ENCODE assay signal across 15 mouse cellular contexts in genomic region chr11:62013449-62013848, GRCm38 (mm10).
"Had no signal": no experiment of that assay in that cellular context is flagged by ENCODE, and none has a peak within 500 bp of the region (broad histone marks: within the 10 kb centered on the region; RNA-seq: fewer than 3 reads in every experiment).

No protein-coding gene starts in this region.

- H3K27me3 ChIP-seq: intestine, embryonic 15.5 days; liver, embryonic 15.5 days; neural tube, embryonic 13.5 days had no signal

- H3K27ac ChIP-seq: intestine, embryonic 15.5 days; limb, embryonic 12.5 days; liver, embryonic 15.5 days; macrophage; midbrain, embryonic 10.5 days; neural tube, embryonic 13.5 days had no signal

- H3K9ac ChIP-seq: intestine, embryonic 15.5 days; limb, embryonic 12.5 days; liver, embryonic 15.5 days; neural tube, embryonic 13.5 days had no signal

- H3K4me1 ChIP-seq: limb, embryonic 12.5 days; neural tube, embryonic 13.5 days had no signal

- H3K4me3 ChIP-seq: intestine, embryonic 15.5 days; limb, embryonic 12.5 days; liver, embryonic 15.5 days; midbrain, embryonic 10.5 days; neural tube, embryonic 13.5 days had no signal

- H3K4me2 ChIP-seq: intestine, embryonic 15.5 days; limb, embryonic 12.5 days; liver, embryonic 15.5 days; neural tube, embryonic 13.5 days had no signal

- H3K9me3 ChIP-seq: intestine, embryonic 15.5 days; limb, embryonic 12.5 days; liver, embryonic 15.5 days; midbrain, embryonic 10.5 days; neural tube, embryonic 13.5 days had no signal

- DNase-seq: kidney, adult 18-20 months; kidney, postnatal 10 days; liver; lung, adult 2 months; midbrain, embryonic 14.5 days; retina, postnatal 1 day; thymus, adult 18-20 months; thymus, postnatal 14 days had no signal

- H3K36me3 ChIP-seq: intestine, embryonic 15.5 days; limb, embryonic 12.5 days; midbrain, embryonic 10.5 days; neural tube, embryonic 13.5 days had no signal

- ATAC-seq: intestine, embryonic 15.5 days; lung, postnatal 0 days had no signal
